Mouse (Mus musculus) cortical plate, adult 2 months (tissue): Measurements from ENCODE around the gene Grb2.

ENCODE experiments used
- CTCF ChIP-seq: fragments of 200-500 bp; IDR thresholded peaks from 2 replicates; pipeline ENCODE4 v1.5.1; 2011; ENCODE audit warnings: mild to moderate bottlenecking, control low read depth, low read length; ENCODE audit not compliant: insufficient read depth; ENCODE audit errors: extremely low read depth
- POLR2A ChIP-seq: fragments of 200-500 bp; IDR thresholded peaks from 2 replicates; pipeline ENCODE4 v1.6.1; 2011; ENCODE audit warnings: mild to moderate bottlenecking, low read length, control low read depth; ENCODE audit not compliant: insufficient read depth; ENCODE audit errors: extremely low read depth

DNA sequence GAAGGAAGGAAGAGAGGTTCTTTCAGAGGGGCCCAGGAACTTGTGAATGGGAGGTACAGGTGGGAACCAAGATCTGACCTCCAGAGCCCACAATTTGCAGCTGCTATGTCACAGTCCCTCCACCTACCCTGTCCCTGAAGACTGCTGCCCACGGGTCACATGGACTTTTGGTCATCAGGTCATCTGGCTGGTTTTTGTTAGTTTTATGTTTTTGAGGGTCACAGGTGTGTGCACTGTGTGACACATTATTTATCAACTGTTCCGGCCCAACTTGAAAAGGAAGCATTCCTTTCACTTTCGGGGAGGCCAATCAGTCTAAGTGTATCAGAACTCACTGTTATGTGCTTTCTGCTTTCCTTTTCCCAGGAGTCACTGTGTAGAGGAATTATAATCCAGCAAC, 30.9 kb downstream of the Grb2 start:
- TF ChIP-seq CTCF = no peak
- no peak for TF ChIP-seq POLR2A
